Mouse (Mus musculus): Measurements from ENCODE around the gene Gm10715. TPM values are rescaled to one million over a fixed set of nuclear protein-coding genes. Genes with fewer than 3 reads are reported as not detected.
"Not testable (repeated sequence)": the region's sequence is repeated elsewhere in the genome, so short reads cannot be mapped to it uniquely, and the experiment has no call there.

Gm10715 gene
- polyA plus RNA-seq (2015; fragmentation: Nextera tagmentation; extraction: Ambion mirVana), result not detected in 2 replicates

DNA sequence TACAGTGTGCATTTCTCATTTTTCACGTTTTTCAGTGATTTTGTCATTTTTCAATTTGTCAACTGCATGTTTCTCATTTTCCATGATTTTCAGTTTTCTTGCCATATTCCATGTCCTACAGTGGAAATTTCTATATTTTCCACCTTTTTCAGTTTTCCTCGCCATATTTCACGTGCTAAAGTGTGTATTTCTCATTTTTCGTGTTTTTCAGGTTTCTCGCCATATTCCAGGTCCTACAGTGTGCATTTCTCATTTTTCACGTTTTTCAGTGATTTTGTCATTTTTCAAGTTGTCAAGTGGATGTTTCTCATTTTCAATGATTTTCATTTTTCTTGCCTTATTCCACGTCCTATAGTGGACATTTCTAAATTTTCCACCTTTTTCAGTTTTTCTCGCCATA is at the start of gene Gm10715:
Gm10715 (plus strand) TSS at position 301 of the 400 bp plus-strand sequence.
- H3K4me1 ChIP-seq (replicated peaks; ENCODE audit: control insufficient read depth, insufficient read depth, low read length); H3K9ac ChIP-seq (ENCODE audit: low read length); H3K36me3 ChIP-seq (ENCODE audit: control insufficient read depth, insufficient read depth, low read length); H3K4me3 ChIP-seq (ENCODE audit: low read length); H3K27me3 ChIP-seq (ENCODE audit: control insufficient read depth, insufficient read depth, low read depth, low read length); H3K4me2 ChIP-seq (ENCODE audit: low read depth, low read length); H3K27ac ChIP-seq (ENCODE audit: low read length); ATAC-seq (ENCODE audit: low read depth); H3K9me3 ChIP-seq (ENCODE audit: control insufficient read depth, low read length): not testable (repeated sequence)
- WGBS, result 70% methylated on average over 6 of the region's 8 CpGs

GRCm38 (mm10) chr9:3000445-3000972 is 36.2 kb upstream of the Gm10715 start, which contains the start of gene Gm10722:
TSS of gene Gm10722 (plus strand) at chr9:3000922.
- H3K9ac ChIP-seq (ENCODE audit: low read length); ATAC-seq (ENCODE audit: low read depth); H3K27me3 ChIP-seq (ENCODE audit: control insufficient read depth, insufficient read depth, low read depth, low read length); H3K4me3 ChIP-seq (ENCODE audit: low read length); H3K27ac ChIP-seq (ENCODE audit: low read length); H3K36me3 ChIP-seq (ENCODE audit: control insufficient read depth, insufficient read depth, low read length); H3K9me3 ChIP-seq (ENCODE audit: control insufficient read depth, low read length); H3K4me2 ChIP-seq (ENCODE audit: low read depth, low read length); H3K4me1 ChIP-seq (replicated peaks; ENCODE audit: control insufficient read depth, insufficient read depth, low read length): not testable (repeated sequence)
- 65% methylated on average over 12 of the region's 12 CpGs for WGBS

GRCm38 (mm10) chr9:3001006-3001405 is 35.7 kb upstream of the Gm10715 start:
- H3K27ac ChIP-seq (ENCODE audit: low read length); H3K4me3 ChIP-seq (ENCODE audit: low read length); H3K9me3 ChIP-seq (ENCODE audit: control insufficient read depth, low read length); H3K4me1 ChIP-seq (replicated peaks; ENCODE audit: control insufficient read depth, insufficient read depth, low read length); H3K9ac ChIP-seq (ENCODE audit: low read length); ATAC-seq (ENCODE audit: low read depth); H3K36me3 ChIP-seq (ENCODE audit: control insufficient read depth, insufficient read depth, low read length); H3K27me3 ChIP-seq (ENCODE audit: control insufficient read depth, insufficient read depth, low read depth, low read length); H3K4me2 ChIP-seq (ENCODE audit: low read depth, low read length): not testable (repeated sequence)
- 66% methylated on average over 8 of the region's 8 CpGs for WGBS

- not testable (repeated sequence) for H3K4me2 ChIP-seq (ENCODE audit: low read depth, low read length); H3K27me3 ChIP-seq (ENCODE audit: control insufficient read depth, insufficient read depth, low read depth, low read length); H3K4me1 ChIP-seq (replicated peaks; ENCODE audit: control insufficient read depth, insufficient read depth, low read length); H3K4me3 ChIP-seq (ENCODE audit: low read length); H3K9ac ChIP-seq (ENCODE audit: low read length); H3K9me3 ChIP-seq (ENCODE audit: control insufficient read depth, low read length); H3K36me3 ChIP-seq (ENCODE audit: control insufficient read depth, insufficient read depth, low read length); H3K27ac ChIP-seq (ENCODE audit: low read length)
- ATAC-seq (ENCODE audit: low read depth), result peak; percentile 84
- WGBS, result 53% methylated on average over 8 of the region's 11 CpGs
Measured at GRCm38 (mm10) chr9:3001948-3002659, 34.6 kb upstream of the Gm10715 start.

DNA sequence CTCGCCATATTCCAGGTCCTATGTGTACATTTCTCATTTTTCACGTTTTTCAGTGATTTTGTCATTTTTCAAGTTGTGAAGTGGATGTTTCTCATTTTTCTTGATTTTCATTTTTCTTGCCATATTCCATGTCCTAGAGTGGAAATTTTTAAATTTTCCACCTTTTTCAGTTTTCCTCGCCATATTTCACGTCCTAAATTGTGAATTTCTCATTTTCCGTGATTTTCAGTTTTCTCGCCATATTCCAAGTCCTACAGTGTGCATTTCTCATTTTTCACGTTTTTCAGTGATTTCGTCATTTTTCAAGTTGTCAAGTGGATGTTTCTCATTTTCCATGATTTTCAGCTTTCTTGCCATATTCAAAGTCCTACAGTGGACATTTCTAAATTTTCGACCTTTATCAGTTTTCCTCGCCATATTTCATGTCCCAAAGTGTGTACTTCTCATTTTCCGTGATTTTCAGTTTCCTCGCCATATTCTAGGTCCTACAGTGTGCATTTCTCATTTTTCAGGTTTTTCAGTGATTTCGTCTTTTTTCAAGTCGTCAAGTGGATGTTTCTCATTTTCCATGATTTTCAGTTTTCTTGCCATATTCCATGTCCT is 33.8 kb upstream of the Gm10715 start, which contains the start of gene Gm11168:
Gm11168 (plus strand) TSS at position 553 of the 603 bp plus-strand sequence.
- H3K4me1 ChIP-seq (replicated peaks; ENCODE audit: control insufficient read depth, insufficient read depth, low read length); H3K36me3 ChIP-seq (ENCODE audit: control insufficient read depth, insufficient read depth, low read length); H3K27ac ChIP-seq (ENCODE audit: low read length); H3K4me2 ChIP-seq (ENCODE audit: low read depth, low read length); ATAC-seq (ENCODE audit: low read depth); H3K9me3 ChIP-seq (ENCODE audit: control insufficient read depth, low read length); H3K4me3 ChIP-seq (ENCODE audit: low read length); H3K9ac ChIP-seq (ENCODE audit: low read length); H3K27me3 ChIP-seq (ENCODE audit: control insufficient read depth, insufficient read depth, low read depth, low read length): not testable (repeated sequence)
- WGBS, result 62% methylated on average over 6 of the region's 14 CpGs

DNA sequence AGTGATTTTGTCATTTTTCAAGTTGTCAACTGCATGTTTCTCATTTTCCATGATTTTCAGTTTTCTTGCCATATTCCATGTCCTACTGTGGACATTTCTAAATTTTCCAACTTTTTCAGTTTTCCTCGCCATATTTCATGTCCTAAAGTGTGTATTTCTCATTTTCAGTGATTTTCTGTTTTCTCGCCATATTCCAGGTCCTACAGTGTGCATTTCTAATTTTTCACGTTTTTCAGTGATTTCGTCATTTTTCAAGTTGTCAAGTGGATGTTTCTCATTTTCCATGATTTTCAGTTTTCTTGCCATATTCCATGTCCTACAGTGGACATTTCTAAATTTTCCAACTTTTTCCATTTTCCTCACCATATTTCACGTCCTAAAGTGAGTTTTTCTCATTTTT is 30.5 kb upstream of the Gm10715 start:
- H3K4me1 ChIP-seq (replicated peaks; ENCODE audit: control insufficient read depth, insufficient read depth, low read length); ATAC-seq (ENCODE audit: low read depth); H3K9me3 ChIP-seq (ENCODE audit: control insufficient read depth, low read length); H3K4me3 ChIP-seq (ENCODE audit: low read length); H3K27me3 ChIP-seq (ENCODE audit: control insufficient read depth, insufficient read depth, low read depth, low read length); H3K4me2 ChIP-seq (ENCODE audit: low read depth, low read length); H3K27ac ChIP-seq (ENCODE audit: low read length); H3K9ac ChIP-seq (ENCODE audit: low read length); H3K36me3 ChIP-seq (ENCODE audit: control insufficient read depth, insufficient read depth, low read length): not testable (repeated sequence)
- WGBS, result 79% methylated on average over 1 of the region's 5 CpGs

DNA sequence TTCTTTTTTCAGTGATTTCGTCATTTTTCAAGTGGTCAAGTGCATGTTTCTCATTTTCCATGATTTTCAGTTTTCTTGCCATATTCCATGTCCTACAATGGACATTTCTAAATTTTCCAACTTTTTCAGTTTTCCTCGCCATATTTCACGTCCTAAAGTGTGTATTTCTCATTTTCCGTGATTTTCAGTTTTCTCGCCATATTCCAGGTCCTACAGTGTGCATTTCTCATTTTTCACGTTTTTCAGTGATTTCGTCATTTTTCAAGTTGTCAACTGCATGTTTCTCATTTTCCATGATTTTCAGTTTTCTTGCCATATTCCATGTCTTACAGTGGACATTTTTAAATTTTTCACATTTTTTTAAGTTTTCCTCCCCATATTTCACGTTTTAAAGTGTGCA is 30.0 kb upstream of the Gm10715 start:
- 67% methylated on average over 7 of the region's 8 CpGs for WGBS
- H3K9me3 ChIP-seq (ENCODE audit: control insufficient read depth, low read length), result not testable (repeated sequence)
- peak; percentile 56 for ATAC-seq (ENCODE audit: low read depth)

GRCm38 (mm10) chr9:3007272-3007671 is 29.4 kb upstream of the Gm10715 start:
- H3K36me3 ChIP-seq (ENCODE audit: control insufficient read depth, insufficient read depth, low read length); H3K9ac ChIP-seq (ENCODE audit: low read length); H3K4me1 ChIP-seq (replicated peaks; ENCODE audit: control insufficient read depth, insufficient read depth, low read length); H3K4me3 ChIP-seq (ENCODE audit: low read length); H3K4me2 ChIP-seq (ENCODE audit: low read depth, low read length); H3K27ac ChIP-seq (ENCODE audit: low read length); H3K9me3 ChIP-seq (ENCODE audit: control insufficient read depth, low read length); H3K27me3 ChIP-seq (ENCODE audit: control insufficient read depth, insufficient read depth, low read depth, low read length); ATAC-seq (ENCODE audit: low read depth): not testable (repeated sequence)
- 66% methylated on average over 6 of the region's 9 CpGs for WGBS

More for the DNA sequence above, 30.0 kb upstream of the Gm10715 start:
- not testable (repeated sequence) for H3K9ac ChIP-seq (ENCODE audit: low read length); H3K36me3 ChIP-seq (ENCODE audit: control insufficient read depth, insufficient read depth, low read length); H3K4me1 ChIP-seq (replicated peaks; ENCODE audit: control insufficient read depth, insufficient read depth, low read length); H3K4me3 ChIP-seq (ENCODE audit: low read length); H3K27ac ChIP-seq (ENCODE audit: low read length); H3K27me3 ChIP-seq (ENCODE audit: control insufficient read depth, insufficient read depth, low read depth, low read length); H3K4me2 ChIP-seq (ENCODE audit: low read depth, low read length)

DNA sequence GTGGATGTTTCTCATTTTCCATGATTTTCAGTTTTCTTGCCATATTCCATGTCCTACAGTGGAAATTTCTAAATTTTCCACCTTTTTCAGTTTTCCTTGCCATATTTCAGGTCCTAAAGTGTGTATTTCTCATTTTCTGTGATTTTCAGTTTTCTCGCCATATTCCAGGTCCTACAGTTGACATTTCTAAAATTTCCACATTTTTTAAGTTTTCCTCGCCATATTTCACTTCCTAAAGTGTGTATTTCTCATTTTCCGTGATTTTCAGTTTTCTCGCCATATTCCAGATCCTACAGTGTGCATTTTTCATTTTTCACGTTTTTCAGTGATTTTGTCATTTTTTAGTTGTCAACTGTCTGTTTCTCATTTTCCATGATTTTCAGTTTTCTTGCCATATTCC is 27.3 kb upstream of the Gm10715 start:
- H3K27me3 ChIP-seq (ENCODE audit: control insufficient read depth, insufficient read depth, low read depth, low read length); H3K36me3 ChIP-seq (ENCODE audit: control insufficient read depth, insufficient read depth, low read length); H3K4me1 ChIP-seq (replicated peaks; ENCODE audit: control insufficient read depth, insufficient read depth, low read length); H3K4me3 ChIP-seq (ENCODE audit: low read length); H3K27ac ChIP-seq (ENCODE audit: low read length); H3K4me2 ChIP-seq (ENCODE audit: low read depth, low read length); H3K9me3 ChIP-seq (ENCODE audit: control insufficient read depth, low read length); H3K9ac ChIP-seq (ENCODE audit: low read length): not testable (repeated sequence)
- ATAC-seq (ENCODE audit: low read depth), result peak; percentile 51
- WGBS, result no CpG with 5 or more reads among the region's 5 CpGs

All from lung, embryonic 16.5 days (tissue).